Mouse (Mus musculus): Measurements from ENCODE around the gene Serac1. TPM values are rescaled to one million over a fixed set of nuclear protein-coding genes. Genes with fewer than 3 reads are reported as not detected.
"Not testable (repeated sequence)": the region's sequence is repeated elsewhere in the genome, so short reads cannot be mapped to it uniquely, and the experiment has no call there.

Gene Serac1
- polyA plus RNA-seq, 1 experiment from 2014 or later = 4.8 TPM

DNA sequence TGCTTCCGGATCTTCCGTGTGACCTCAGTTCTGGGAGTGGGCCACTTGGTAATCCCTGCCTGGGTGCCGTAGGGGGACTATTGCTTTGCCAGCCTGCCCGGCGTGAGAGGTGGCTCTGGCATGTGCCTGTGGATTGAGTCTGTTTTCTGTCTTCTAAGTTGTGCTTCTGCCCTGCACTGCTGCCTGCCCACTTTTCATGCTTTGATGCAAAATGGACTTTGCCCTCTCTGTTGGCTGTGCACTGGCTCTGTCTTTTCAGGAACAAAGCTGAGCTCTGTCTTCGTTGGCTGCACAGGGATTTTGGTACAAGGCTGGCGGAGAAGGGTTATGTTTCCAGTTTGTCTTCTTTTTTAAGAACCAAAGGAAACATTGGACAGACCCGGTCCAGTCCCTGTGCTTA, 43.1 kb downstream of the Serac1 start:
- no peak overlapping the region for H3K9ac ChIP-seq (ENCODE audit: low read length)
- no peak overlapping the region for H3K4me3 ChIP-seq (ENCODE audit: control insufficient read depth in 1 of 2, insufficient read depth in 1 of 2, low read depth in 1 of 2, low read length in 2 of 2)
- H3K27me3 ChIP-seq (ENCODE audit: control insufficient read depth, insufficient read depth, low read length) = no peaks in the 10 kb centered on the region
- WGBS = 92% methylated on average over 8 of the region's 8 CpGs
- peaks cover 59% of the 10 kb centered on the region for H3K36me3 ChIP-seq (ENCODE audit: control insufficient read depth, insufficient read depth, low read length)
- no peak overlapping the region for H3K4me2 ChIP-seq (ENCODE audit: low read length)
- H3K27ac ChIP-seq (replicated peaks in 1 of 2; ENCODE audit: control insufficient read depth in 1 of 2, insufficient read depth in 1 of 2, low read depth in 2 of 2, low read length in 2 of 2) = no peak overlapping the region
- no peaks in the 10 kb centered on the region for H3K9me3 ChIP-seq (ENCODE audit: control insufficient read depth, low read length)
- no peak for ATAC-seq (ENCODE audit: insufficient number of reproducible peaks, insufficient read depth, low FRiP score, low read depth)
- H3K4me1 ChIP-seq (ENCODE audit: control insufficient read depth in 2 of 2, insufficient read depth in 2 of 2, low read length in 2 of 2) = peaks cover 4 to 8% of the 10 kb centered on the region in 2 experiments; a peak in 1 of 4 replicates

- no peaks in the 10 kb centered on the region for H3K27me3 ChIP-seq (ENCODE audit: control insufficient read depth, insufficient read depth, low read length)
- H3K4me1 ChIP-seq (ENCODE audit: control insufficient read depth in 2 of 2, insufficient read depth in 2 of 2, low read length in 2 of 2) = peaks cover 4 to 8% of the 10 kb centered on the region in 2 experiments; a peak in 1 of 4 replicates
- no peak overlapping the region for H3K27ac ChIP-seq (replicated peaks in 1 of 2; ENCODE audit: control insufficient read depth in 1 of 2, insufficient read depth in 1 of 2, low read depth in 2 of 2, low read length in 2 of 2)
- WGBS = 50% methylated on average over 8 of the region's 8 CpGs
- no peak overlapping the region for H3K4me2 ChIP-seq (ENCODE audit: low read length)
- H3K9me3 ChIP-seq (ENCODE audit: control insufficient read depth, low read length) = no peaks in the 10 kb centered on the region
- peaks cover 59% of the 10 kb centered on the region for H3K36me3 ChIP-seq (ENCODE audit: control insufficient read depth, insufficient read depth, low read length)
- ATAC-seq (ENCODE audit: insufficient number of reproducible peaks, insufficient read depth, low FRiP score, low read depth) = no peak
- no peak overlapping the region for H3K9ac ChIP-seq (ENCODE audit: low read length)
- H3K4me3 ChIP-seq (ENCODE audit: control insufficient read depth in 1 of 2, insufficient read depth in 1 of 2, low read depth in 1 of 2, low read length in 2 of 2) = no peak overlapping the region
Observed at GRCm38 (mm10) chr17:6035661-6036060, 43.9 kb downstream of the Serac1 start.

GRCm38 (mm10) chr17:6025831-6026230, 53.7 kb downstream of the Serac1 start:
- no peak overlapping the region for H3K27ac ChIP-seq (replicated peaks in 1 of 2; ENCODE audit: control insufficient read depth in 1 of 2, insufficient read depth in 1 of 2, low read depth in 2 of 2, low read length in 2 of 2)
- no peak overlapping the region for H3K4me3 ChIP-seq (ENCODE audit: control insufficient read depth in 1 of 2, insufficient read depth in 1 of 2, low read depth in 1 of 2, low read length in 2 of 2)
- no peaks in the 10 kb centered on the region for H3K27me3 ChIP-seq (ENCODE audit: control insufficient read depth, insufficient read depth, low read length)
- WGBS = 83% methylated on average over 7 of the region's 7 CpGs
- no peaks in the 10 kb centered on the region for H3K9me3 ChIP-seq (ENCODE audit: control insufficient read depth, low read length)
- H3K4me2 ChIP-seq (ENCODE audit: low read length) = no peak overlapping the region
- peaks cover 85% of the 10 kb centered on the region for H3K36me3 ChIP-seq (ENCODE audit: control insufficient read depth, insufficient read depth, low read length)
- H3K9ac ChIP-seq (ENCODE audit: low read length) = no peak overlapping the region
- no peaks in the 10 kb centered on the region for H3K4me1 ChIP-seq (ENCODE audit: control insufficient read depth in 2 of 2, insufficient read depth in 2 of 2, low read length in 2 of 2)
- no peak for ATAC-seq (ENCODE audit: insufficient number of reproducible peaks, insufficient read depth, low FRiP score, low read depth)

DNA sequence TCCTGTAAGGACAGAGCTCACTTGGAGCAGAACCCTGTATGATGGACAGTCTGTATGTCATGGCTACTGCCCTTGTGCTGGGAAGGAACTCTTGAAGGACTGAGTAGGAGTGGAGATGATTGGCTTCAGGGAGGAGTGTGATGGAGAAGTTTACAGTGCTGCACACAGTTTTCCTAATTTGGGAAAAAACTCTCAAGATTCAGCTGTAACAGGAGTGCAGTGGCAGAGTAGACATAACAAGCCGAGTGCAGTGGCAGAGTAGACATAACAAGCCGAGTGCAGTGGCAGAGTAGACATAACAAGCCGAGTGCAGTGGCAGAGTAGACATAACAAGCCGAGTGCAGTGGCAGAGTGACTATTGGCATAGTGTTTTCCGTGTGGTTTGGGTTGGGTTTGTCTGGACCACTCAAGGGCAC, 58.2 kb downstream of the Serac1 start:
- H3K27ac ChIP-seq (replicated peaks in 1 of 2; ENCODE audit: control insufficient read depth in 1 of 2, insufficient read depth in 1 of 2, low read depth in 2 of 2, low read length in 2 of 2); H3K27me3 ChIP-seq (ENCODE audit: control insufficient read depth, insufficient read depth, low read length); H3K9ac ChIP-seq (ENCODE audit: low read length); ATAC-seq (ENCODE audit: insufficient number of reproducible peaks, insufficient read depth, low FRiP score, low read depth); H3K4me2 ChIP-seq (ENCODE audit: low read length); H3K9me3 ChIP-seq (ENCODE audit: control insufficient read depth, low read length); H3K4me1 ChIP-seq (ENCODE audit: control insufficient read depth in 2 of 2, insufficient read depth in 2 of 2, low read length in 2 of 2); H3K4me3 ChIP-seq (ENCODE audit: control insufficient read depth in 1 of 2, insufficient read depth in 1 of 2, low read depth in 1 of 2, low read length in 2 of 2): not testable (repeated sequence)
- H3K36me3 ChIP-seq (ENCODE audit: control insufficient read depth, insufficient read depth, low read length) = peaks cover 48% of the 10 kb centered on the region
- WGBS = 47% methylated on average over 5 of the region's 5 CpGs

GRCm38 (mm10) chr17:6020636-6021035, 58.9 kb downstream of the Serac1 start:
- ATAC-seq (ENCODE audit: insufficient number of reproducible peaks, insufficient read depth, low FRiP score, low read depth) = no peak
- no peak overlapping the region for H3K4me3 ChIP-seq (ENCODE audit: control insufficient read depth in 1 of 2, insufficient read depth in 1 of 2, low read depth in 1 of 2, low read length in 2 of 2)
- H3K27ac ChIP-seq (replicated peaks in 1 of 2; ENCODE audit: control insufficient read depth in 1 of 2, insufficient read depth in 1 of 2, low read depth in 2 of 2, low read length in 2 of 2) = no peak overlapping the region
- H3K9me3 ChIP-seq (ENCODE audit: control insufficient read depth, low read length) = no peaks in the 10 kb centered on the region
- H3K9ac ChIP-seq (ENCODE audit: low read length) = no peak overlapping the region
- no peak overlapping the region for H3K4me2 ChIP-seq (ENCODE audit: low read length)
- H3K36me3 ChIP-seq (ENCODE audit: control insufficient read depth, insufficient read depth, low read length) = peaks cover 41% of the 10 kb centered on the region
- 62% methylated on average over 7 of the region's 7 CpGs for WGBS
- H3K27me3 ChIP-seq (ENCODE audit: control insufficient read depth, insufficient read depth, low read length) = no peaks in the 10 kb centered on the region
- H3K4me1 ChIP-seq (ENCODE audit: control insufficient read depth in 2 of 2, insufficient read depth in 2 of 2, low read length in 2 of 2) = peaks cover 9 to 17% of the 10 kb centered on the region in 2 experiments

DNA sequence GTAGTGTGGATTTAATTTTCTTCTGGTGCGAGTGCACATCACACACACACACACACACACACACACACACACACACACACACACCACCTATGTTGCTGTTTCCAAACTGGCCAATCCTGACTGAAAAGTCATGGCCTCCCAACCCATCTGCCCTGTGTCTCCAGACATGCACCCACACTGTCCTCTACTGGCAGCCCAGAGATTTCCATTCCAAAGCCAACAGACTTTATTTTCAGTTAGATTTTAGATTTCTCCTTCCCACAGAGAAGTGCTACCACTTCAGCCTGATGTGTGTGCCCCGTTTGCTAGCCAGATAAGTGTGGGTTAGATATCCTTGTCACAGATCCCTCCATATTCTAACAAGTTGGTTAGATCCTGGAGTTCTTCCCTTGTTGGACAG, 59.8 kb downstream of the Serac1 start:
- Histone ChIP-seq H3K4me3 (ENCODE audit: control insufficient read depth in 1 of 2, insufficient read depth in 1 of 2, low read depth in 1 of 2, low read length in 2 of 2) (no peak overlapping the region), H3K27ac (replicated peaks in 1 of 2; ENCODE audit: control insufficient read depth in 1 of 2, insufficient read depth in 1 of 2, low read depth in 2 of 2, low read length in 2 of 2) (no peak overlapping the region), H3K4me2 (ENCODE audit: low read length) (no peak overlapping the region), H3K9ac (ENCODE audit: low read length) (no peak overlapping the region), H3K4me1 (ENCODE audit: control insufficient read depth in 2 of 2, insufficient read depth in 2 of 2, low read length in 2 of 2) (peaks cover 9 to 19% of the 10 kb centered on the region in 2 experiments), H3K9me3 (ENCODE audit: control insufficient read depth, low read length) (no peaks in the 10 kb centered on the region), H3K27me3 (ENCODE audit: control insufficient read depth, insufficient read depth, low read length) (no peaks in the 10 kb centered on the region), H3K36me3 (ENCODE audit: control insufficient read depth, insufficient read depth, low read length) (peaks cover 33% of the 10 kb centered on the region)
- no peak for ATAC-seq (ENCODE audit: insufficient number of reproducible peaks, insufficient read depth, low FRiP score, low read depth)
- 40% methylated on average over 2 of the region's 2 CpGs for WGBS

DNA sequence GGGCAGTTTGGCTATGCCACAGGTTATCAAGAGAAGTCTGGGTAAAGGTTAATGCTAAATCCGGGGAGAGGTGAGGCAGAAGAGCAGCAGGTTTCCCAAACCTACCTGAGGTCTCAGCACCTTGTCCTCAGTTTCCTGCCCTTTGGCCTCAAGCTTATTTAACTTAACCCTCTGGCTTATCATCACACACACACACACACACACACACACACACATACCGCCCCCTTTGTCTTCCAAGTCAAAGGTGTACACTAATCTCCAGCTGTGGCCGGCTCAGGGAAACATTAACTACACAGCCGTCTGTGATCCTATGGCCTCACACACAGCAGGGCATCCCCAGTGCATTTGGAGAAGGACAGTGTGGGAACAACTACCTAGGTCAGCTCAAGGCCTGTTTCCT, 61.2 kb downstream of the Serac1 start:
- Histone ChIP-seq H3K4me2 (ENCODE audit: low read length) (no peak overlapping the region), H3K4me1 (ENCODE audit: control insufficient read depth in 2 of 2, insufficient read depth in 2 of 2, low read length in 2 of 2) (peaks cover 11 to 27% of the 10 kb centered on the region in 2 experiments), H3K9me3 (ENCODE audit: control insufficient read depth, low read length) (no peaks in the 10 kb centered on the region), H3K4me3 (ENCODE audit: control insufficient read depth in 1 of 2, insufficient read depth in 1 of 2, low read depth in 1 of 2, low read length in 2 of 2) (no peak overlapping the region), H3K36me3 (ENCODE audit: control insufficient read depth, insufficient read depth, low read length) (peaks cover 21% of the 10 kb centered on the region), H3K9ac (ENCODE audit: low read length) (no peak overlapping the region), H3K27ac (replicated peaks in 1 of 2; ENCODE audit: control insufficient read depth in 1 of 2, insufficient read depth in 1 of 2, low read depth in 2 of 2, low read length in 2 of 2) (no peak overlapping the region), H3K27me3 (ENCODE audit: control insufficient read depth, insufficient read depth, low read length) (no peaks in the 10 kb centered on the region)
- ATAC-seq (ENCODE audit: insufficient number of reproducible peaks, insufficient read depth, low FRiP score, low read depth) = no peak
- 81% methylated on average over 4 of the region's 4 CpGs for WGBS

- Histone ChIP-seq H3K36me3 (ENCODE audit: control insufficient read depth, insufficient read depth, low read length) (peaks cover 11% of the 10 kb centered on the region), H3K4me1 (ENCODE audit: control insufficient read depth in 2 of 2, insufficient read depth in 2 of 2, low read length in 2 of 2) (peaks cover 15 to 31% of the 10 kb centered on the region in 2 experiments), H3K27me3 (ENCODE audit: control insufficient read depth, insufficient read depth, low read length) (no peaks in the 10 kb centered on the region), H3K9ac (ENCODE audit: low read length) (no peak overlapping the region), H3K4me3 (ENCODE audit: control insufficient read depth in 1 of 2, insufficient read depth in 1 of 2, low read depth in 1 of 2, low read length in 2 of 2) (no peak overlapping the region), H3K27ac (replicated peaks in 1 of 2; ENCODE audit: control insufficient read depth in 1 of 2, insufficient read depth in 1 of 2, low read depth in 2 of 2, low read length in 2 of 2) (no peak overlapping the region), H3K4me2 (ENCODE audit: low read length) (no peak overlapping the region), H3K9me3 (ENCODE audit: control insufficient read depth, low read length) (no peaks in the 10 kb centered on the region)
- 68% methylated on average over 12 of the region's 12 CpGs for WGBS
- ATAC-seq (ENCODE audit: insufficient number of reproducible peaks, insufficient read depth, low FRiP score, low read depth) = no peak
Observed at GRCm38 (mm10) chr17:6017268-6017667, 62.3 kb downstream of the Serac1 start.

Data from heart, embryonic 14.5 days (tissue).